Mouse (Mus musculus) monocyte, adult 5-6 weeks (primary cell): ENCODE data around the gene Chl1. TPM values are rescaled to one million over a fixed set of nuclear protein-coding genes. Genes with fewer than 3 reads are reported as not detected.

Source experiments
- ATAC-seq: fragments of 153-309, 156-312 bp; replicated peaks from 2 replicates; pipeline ENCODE4 v1.8.0; 2017; ENCODE audit warnings: mild to moderate bottlenecking; ENCODE audit not compliant: low TSS enrichment, insufficient number of reproducible peaks, severe bottlenecking, poor library complexity, low FRiP score
- total RNA-seq: library from RNA; stranded (forward); fragments of 200-1000, 200-491, 200-594 nt; gene quantifications from 3 replicates; pipeline ENCODE4 v1.2.3, GENCODE M21; 2017

The Chl1 gene
- total RNA-seq, 1 experiment from 2014 or later = not detected

GRCm38 (mm10) chr6:103739291-103739690, 228.9 kb downstream of the Chl1 start:
- no peak for ATAC-seq

DNA sequence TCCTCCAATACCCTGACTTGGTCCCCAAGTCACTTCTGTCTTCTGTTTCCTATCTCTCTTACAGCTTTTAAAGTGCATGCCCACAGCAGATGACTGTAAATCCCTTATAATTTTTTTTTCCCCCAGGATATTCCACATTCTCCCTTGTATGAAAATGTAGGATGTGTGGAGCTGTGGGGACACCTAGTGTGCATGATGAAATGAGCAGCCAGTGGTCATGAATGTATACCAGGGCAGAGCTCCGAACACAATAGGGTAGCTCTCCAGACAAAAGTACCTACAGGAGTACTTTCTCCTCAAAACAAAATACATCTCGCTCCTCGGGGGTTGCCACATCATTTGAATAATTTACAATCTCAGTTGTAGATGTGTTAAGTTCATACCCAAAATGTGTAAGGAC, 232.4 kb downstream of the Chl1 start:
- ATAC-seq = no peak

GRCm38 (mm10) chr6:103746103-103746502, 235.7 kb downstream of the Chl1 start:
- ATAC-seq = no peak

GRCm38 (mm10) chr6:103749122-103749773, 238.9 kb downstream of the Chl1 start:
- no peak for ATAC-seq

GRCm38 (mm10) chr6:103753891-103754290, 243.5 kb downstream of the Chl1 start:
- no peak for ATAC-seq

DNA sequence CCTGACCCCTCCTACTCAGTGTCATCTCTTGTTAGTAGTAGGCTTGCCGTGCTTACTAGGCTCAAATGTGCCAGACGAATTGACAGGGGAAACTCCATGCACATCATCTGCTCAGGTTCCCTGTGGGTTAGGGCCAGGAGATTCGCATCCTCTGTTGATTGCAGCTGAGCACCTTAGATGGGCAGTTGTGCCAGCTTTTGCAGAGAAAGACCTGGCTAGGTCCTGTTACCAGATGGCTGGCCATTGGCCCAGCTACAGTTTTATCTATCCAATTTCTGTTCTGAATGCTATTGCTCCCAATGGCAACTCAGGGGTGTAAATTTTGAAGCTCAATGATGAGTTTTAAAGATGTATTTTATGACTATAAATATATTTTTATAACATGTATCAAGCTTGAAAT, 256.4 kb downstream of the Chl1 start:
- ATAC-seq = no peak

DNA sequence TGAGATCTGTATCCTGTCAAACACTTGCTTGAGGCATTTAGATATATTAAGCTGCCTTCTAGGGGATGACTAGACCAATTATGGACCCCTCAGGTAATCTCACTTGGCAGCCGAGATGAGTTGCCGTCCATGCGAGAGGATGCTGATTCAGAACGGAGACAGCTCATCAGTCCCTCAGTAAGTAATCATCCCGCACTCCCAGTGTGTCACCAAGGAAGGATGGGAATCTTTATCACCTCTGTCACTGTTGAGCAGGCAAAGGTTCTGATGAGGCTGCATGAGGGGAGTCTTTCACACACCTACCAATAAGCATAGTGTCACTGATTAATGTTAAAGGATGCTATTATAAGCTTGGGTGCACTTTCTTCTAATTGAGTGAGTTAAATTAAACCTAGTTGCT, 270.7 kb downstream of the Chl1 start:
- no peak for ATAC-seq

GRCm38 (mm10) chr6:103791077-103791632, 280.8 kb downstream of the Chl1 start:
- no peak for ATAC-seq

GRCm38 (mm10) chr6:103795241-103795640, 284.9 kb downstream of the Chl1 start:
- ATAC-seq = no peak
